Mouse (Mus musculus) brain, embryonic 18.5 days (tissue): ENCODE results near the gene Ush1g.

Experiments
- DNase-seq: peaks from one replicate; pipeline ENCODE4 v3.0.0-alpha.2; 2012; ENCODE audit warnings: low read depth, low spot score

The Ush1g gene

DNA sequence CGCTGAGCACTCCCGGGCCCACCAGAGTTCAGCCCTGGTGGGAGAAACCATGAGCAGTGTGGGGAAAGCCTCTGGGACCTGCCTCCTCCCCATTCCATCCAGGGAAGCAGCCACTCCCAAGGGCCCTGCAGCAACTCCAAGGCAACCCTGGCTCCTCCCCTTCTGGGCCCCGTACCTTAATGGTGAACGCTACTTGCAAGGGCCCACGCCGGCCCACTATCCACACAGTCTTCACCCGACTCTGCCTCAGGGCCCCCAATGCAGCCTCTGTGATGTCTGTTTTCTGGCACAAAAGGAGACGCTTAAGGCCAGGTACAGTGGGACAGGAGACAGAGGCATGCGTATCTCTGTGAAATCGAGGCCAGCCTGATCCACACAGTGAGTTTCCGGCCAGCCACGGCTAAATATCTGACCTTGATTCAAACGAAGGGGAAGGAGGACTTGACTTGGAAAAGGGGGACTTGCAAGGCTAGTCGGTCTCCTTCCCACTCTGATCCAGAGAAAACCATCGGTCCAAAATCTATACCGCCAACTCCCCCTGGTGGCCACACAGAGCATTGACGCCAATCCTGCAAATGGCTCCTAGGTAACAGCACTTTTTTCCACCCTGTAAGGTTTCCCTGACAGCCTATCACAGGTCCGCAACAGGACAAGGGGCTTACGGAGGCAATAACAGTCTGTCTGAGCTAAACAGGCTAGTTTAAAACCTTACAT lies 51.5 kb downstream of the Ush1g start:
- peak; percentile 45 for DNase-seq

DNA sequence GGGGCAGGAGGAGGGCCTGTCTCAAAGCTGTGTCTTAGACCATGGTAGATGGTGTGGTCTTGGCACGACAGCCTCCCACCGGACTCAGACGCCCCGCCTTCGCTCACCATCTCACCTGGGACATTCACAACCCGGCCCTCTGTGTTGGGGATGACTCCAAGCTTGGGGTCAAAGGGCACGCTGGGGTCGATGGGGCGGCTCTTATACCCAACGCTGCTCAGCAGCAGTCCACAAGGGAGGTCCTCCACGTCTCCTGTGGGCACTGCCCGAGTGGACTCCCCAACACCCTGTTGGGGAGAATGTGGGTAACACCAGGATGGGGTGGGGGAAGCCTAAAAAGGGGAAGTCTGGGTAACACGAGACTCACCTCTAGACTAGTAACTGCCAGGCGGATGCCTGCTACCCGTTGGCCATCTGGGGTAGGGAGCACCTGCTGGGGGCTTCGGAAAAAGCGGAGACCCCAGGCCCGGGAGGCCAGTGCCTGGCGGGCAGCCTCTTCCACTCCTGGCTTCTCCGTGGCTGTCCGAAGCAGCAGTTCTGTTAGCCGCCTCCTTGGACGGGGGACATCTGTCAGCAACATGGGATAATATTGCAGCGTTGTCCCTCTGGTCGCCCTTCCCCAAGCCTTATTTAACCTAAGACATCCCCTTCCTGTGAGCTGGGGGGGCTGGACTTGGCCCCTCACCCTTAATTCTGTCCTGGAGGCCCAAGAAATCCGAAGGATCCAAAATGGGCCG lies 52.3 kb downstream of the Ush1g start:
- no peak for DNase-seq

DNA sequence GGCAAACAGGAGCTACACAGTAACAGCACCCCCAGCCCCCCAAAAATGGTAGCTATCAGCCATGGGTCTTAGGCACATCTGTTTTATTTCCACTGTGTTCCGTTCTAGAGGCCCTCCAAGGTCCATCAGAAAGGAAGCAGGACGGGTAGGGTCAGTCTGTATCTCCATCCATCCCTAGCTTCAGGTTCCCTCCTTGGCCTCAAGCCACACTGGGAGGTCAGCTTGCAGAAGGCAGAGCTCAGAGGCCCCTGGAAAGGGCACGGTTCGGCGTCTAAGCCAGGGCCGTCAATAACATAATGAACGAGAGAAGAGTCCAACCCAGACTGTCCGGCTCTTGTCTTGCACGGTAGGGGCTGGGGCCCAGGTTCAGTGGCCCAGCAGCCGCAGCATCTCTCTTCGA lies 53.9 kb downstream of the Ush1g start:
- DNase-seq = no peak

DNA sequence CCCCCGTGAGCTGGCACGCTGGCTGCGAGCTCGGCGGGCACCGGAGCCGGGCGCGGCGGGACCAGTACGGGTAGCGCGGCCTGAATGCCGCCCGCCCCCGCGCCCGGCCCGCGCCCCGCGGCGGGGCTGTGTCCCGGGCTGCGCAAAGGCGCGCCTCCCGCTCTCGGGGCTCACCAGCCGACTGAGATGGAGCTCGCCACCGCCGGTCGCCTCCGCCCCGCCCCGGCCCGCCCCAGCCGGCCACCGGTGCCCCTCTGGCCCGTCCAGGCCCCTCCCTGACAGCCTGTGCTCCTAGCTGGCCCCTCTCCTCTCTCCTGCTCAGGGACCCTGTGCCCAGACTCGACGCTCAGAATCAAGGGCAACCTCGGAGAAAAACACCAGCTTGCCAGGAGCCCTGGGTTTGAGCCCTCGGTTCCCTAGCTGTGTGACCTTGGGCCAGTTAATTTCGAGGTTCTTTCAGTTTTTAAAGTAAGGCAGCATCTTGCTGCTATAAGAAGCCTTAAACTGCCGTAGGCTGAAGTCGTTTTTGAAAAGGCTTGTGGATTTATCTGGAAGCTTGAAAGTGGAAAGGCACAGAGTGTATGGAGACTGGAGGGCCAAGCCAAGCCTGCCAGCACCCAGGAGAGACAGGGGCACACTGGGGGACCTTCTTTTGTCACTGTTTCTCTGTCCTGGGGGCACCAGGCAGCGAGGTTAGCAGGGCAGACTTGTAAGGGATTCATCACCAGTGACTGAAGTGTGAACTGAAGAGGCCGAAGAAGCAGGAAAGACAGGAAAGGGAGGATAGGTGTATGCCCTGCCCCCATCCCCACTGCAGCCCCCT lies 54.6 kb downstream of the Ush1g start, which contains the start of gene Grin2c:
TSS of gene Grin2c (minus strand) at position 183 of the 823 bp plus-strand sequence.
- no peak for DNase-seq

DNA sequence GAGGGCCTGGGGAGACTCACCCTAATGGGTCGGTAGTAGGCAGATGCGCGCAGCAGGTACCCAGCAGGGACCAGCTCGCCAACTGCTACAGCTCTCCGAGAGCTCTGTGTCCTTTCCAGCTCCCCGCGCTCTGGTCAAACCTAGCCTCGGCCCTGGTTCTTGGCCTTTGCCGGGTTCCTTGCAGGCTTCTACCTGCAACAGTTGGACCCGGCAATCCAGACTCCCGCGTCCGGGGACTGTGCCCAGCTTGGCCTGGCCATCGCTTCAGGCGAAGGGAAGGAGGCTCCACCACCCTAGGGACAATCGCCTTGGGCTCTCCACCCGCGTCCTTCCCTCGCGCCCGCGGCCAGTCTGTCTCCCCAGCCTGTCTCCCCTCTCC lies 55.5 kb downstream of the Ush1g start:
- DNase-seq = no peak

DNA sequence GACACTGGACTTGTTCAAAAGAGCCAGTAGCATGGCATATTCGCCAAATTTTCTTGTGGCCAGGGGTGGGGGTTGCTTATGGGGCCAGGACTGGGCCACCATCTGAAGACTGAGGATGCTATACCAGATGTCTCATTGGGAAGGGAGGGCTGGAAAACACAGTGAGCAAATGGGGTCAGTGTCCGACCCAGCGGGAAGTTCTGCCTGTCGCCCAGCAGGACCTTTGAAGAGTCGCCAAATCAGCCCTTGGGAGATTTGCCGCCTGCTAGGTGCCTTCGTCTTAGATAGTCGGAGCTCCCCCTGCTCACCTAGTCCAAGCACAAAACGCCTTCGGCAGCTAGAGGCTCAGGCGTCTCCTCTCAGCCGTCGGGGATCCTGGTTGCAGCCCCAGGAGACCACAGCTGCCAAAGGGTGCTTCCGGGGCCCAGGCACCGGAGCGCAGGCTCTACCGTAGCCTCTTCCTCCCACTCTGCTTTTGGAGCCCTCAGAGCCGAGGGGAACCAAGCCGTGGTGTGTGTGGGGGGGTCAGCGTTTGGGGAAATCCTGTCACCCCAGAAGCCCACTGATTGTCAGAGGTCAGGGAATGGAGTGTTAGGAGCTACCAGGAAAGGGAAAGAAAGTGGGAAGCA lies 56.0 kb downstream of the Ush1g start:
- DNase-seq = no peak
